Mouse (Mus musculus) cerebellum, adult 18-20 months (tissue): ENCODE data around the gene Slmap.
A peak's percentile ranks its signal among the peaks of the same experiment; 100 is the strongest.
"Not testable (repeated sequence)": the region's sequence is repeated elsewhere in the genome, so short reads cannot be mapped to it uniquely, and the experiment has no call there.

Source experiments
- DNase-seq, 2 experiments: peaks; one replicate each; pipeline ENCODE4 v3.0.0; 2021

The Slmap gene

GRCm38 (mm10) chr14:26531410-26532313, 3.1 kb downstream of the Slmap start:
- no peak for DNase-seq

- no peak for DNase-seq
Observed at GRCm38 (mm10) chr14:26530350-26530749, 4.4 kb downstream of the Slmap start.

GRCm38 (mm10) chr14:26528296-26528695, 6.4 kb downstream of the Slmap start:
- no peak for DNase-seq

- DNase-seq = no peak
Observed at GRCm38 (mm10) chr14:26525955-26526354, 8.8 kb downstream of the Slmap start.

GRCm38 (mm10) chr14:26523082-26523481, 11.6 kb downstream of the Slmap start:
- no peak for DNase-seq

- no peak for DNase-seq
Observed at GRCm38 (mm10) chr14:26519831-26520230, 14.9 kb downstream of the Slmap start.

GRCm38 (mm10) chr14:26517843-26518242, 16.9 kb downstream of the Slmap start:
- no peak for DNase-seq

GRCm38 (mm10) chr14:26516232-26516631, 18.5 kb downstream of the Slmap start:
- DNase-seq = not testable (repeated sequence)

- DNase-seq = no peak
Observed at GRCm38 (mm10) chr14:26515802-26516201, 18.9 kb downstream of the Slmap start.

- DNase-seq = no peak
Observed at GRCm38 (mm10) chr14:26510545-26510944, 24.2 kb downstream of the Slmap start.

GRCm38 (mm10) chr14:26508150-26508549, 26.6 kb downstream of the Slmap start:
- DNase-seq = no peak

- no peak for DNase-seq
Observed at GRCm38 (mm10) chr14:26507361-26507760, 27.4 kb downstream of the Slmap start.

- no peak for DNase-seq
Observed at GRCm38 (mm10) chr14:26504541-26504940, 30.2 kb downstream of the Slmap start.

- DNase-seq = no peak
Observed at GRCm38 (mm10) chr14:26500136-26500933, 34.4 kb downstream of the Slmap start.

- no peak for DNase-seq
Observed at GRCm38 (mm10) chr14:26495021-26495420, 39.7 kb downstream of the Slmap start.

- peak; percentile 75 to 76 for DNase-seq
Observed at GRCm38 (mm10) chr14:26491150-26491549, 43.6 kb downstream of the Slmap start.

GRCm38 (mm10) chr14:26488329-26489020, 46.3 kb downstream of the Slmap start:
- peak; percentile 14 to 24 for DNase-seq

GRCm38 (mm10) chr14:26486416-26487198, 48.1 kb downstream of the Slmap start:
- peak; percentile 28 to 29 for DNase-seq

GRCm38 (mm10) chr14:26481457-26481856, 53.3 kb downstream of the Slmap start:
- DNase-seq = no peak

GRCm38 (mm10) chr14:26477738-26478137, 57.0 kb downstream of the Slmap start:
- no peak for DNase-seq

- DNase-seq = no peak
Observed at GRCm38 (mm10) chr14:26476391-26476790, 58.3 kb downstream of the Slmap start.

GRCm38 (mm10) chr14:26467974-26468373, 66.8 kb downstream of the Slmap start:
- no peak for DNase-seq
